Mouse (Mus musculus): ENCODE data around the gene Ext2.

Gene Ext2

GRCm38 (mm10) chr2:93634609-93635008 lies 187.8 kb downstream of the Ext2 start:
- no peak for DNase-seq (ENCODE audit: low spot score in 2 of 2)

- DNase-seq (ENCODE audit: low spot score in 2 of 2) = no peak
Measured at GRCm38 (mm10) chr2:93624665-93625408, 197.5 kb downstream of the Ext2 start.

GRCm38 (mm10) chr2:93619208-93619849 lies 203.0 kb downstream of the Ext2 start:
- DNase-seq (ENCODE audit: low spot score in 2 of 2) = no peak

GRCm38 (mm10) chr2:93618447-93619199 lies 203.7 kb downstream of the Ext2 start:
- no peak for DNase-seq (ENCODE audit: low spot score in 2 of 2)

- no peak for DNase-seq (ENCODE audit: low spot score in 2 of 2)
Measured at GRCm38 (mm10) chr2:93615845-93616689, 206.3 kb downstream of the Ext2 start.

GRCm38 (mm10) chr2:93613020-93613419 lies 209.3 kb downstream of the Ext2 start:
- DNase-seq (ENCODE audit: low spot score in 2 of 2) = no peak

Data from right cerebral cortex, postnatal 10 days (tissue).